Mouse (Mus musculus): Measurements from ENCODE around the gene Rad54l2. TPM values are rescaled to one million over a fixed set of nuclear protein-coding genes. Genes with fewer than 3 reads are reported as not detected.

Rad54l2 gene
- polyA plus RNA-seq, 1 experiment from 2014 or later = 5.2 TPM

- no peak for ATAC-seq (replicated peaks; ENCODE audit: insufficient number of reproducible peaks, low FRiP score, low TSS enrichment, low read depth)
- 82% methylated on average over 6 of the region's 6 CpGs for WGBS
- Histone ChIP-seq H3K9me3 (replicated peaks; ENCODE audit: control insufficient read depth, low read length) (no peaks in the 10 kb centered on the region), H3K27me3 (ENCODE audit: control insufficient read depth, insufficient read depth, low read length) (no peaks in the 10 kb centered on the region), H3K9ac (replicated peaks; ENCODE audit: low read length) (peak overlapping the region; percentile 65; the same call in 1 of the 2 replicates), H3K4me3 (ENCODE audit: low read depth, low read length) (peak overlapping the region; percentile 60), H3K36me3 (replicated peaks; ENCODE audit: control insufficient read depth, insufficient read depth, low read depth, low read length) (peaks cover 3% of the 10 kb centered on the region), H3K27ac (replicated peaks; ENCODE audit: low read depth, low read length) (no peak overlapping the region), H3K4me1 (ENCODE audit: control insufficient read depth, insufficient read depth, low read length) (peaks cover 3% of the 10 kb centered on the region; the same call in 1 of the 2 replicates), H3K4me2 (ENCODE audit: low read depth, low read length) (peak overlapping the region; percentile 94)
- no peak for DNase-seq (ENCODE audit: low spot score)
Observed at GRCm38 (mm10) chr9:106684093-106684872, 104.7 kb downstream of the Rad54l2 start.

GRCm38 (mm10) chr9:106681026-106681425 is 108.0 kb downstream of the Rad54l2 start:
- Histone ChIP-seq H3K4me3 (ENCODE audit: low read depth, low read length) (no peak overlapping the region), H3K4me2 (ENCODE audit: low read depth, low read length) (no peak overlapping the region), H3K27me3 (ENCODE audit: control insufficient read depth, insufficient read depth, low read length) (no peaks in the 10 kb centered on the region), H3K9me3 (replicated peaks; ENCODE audit: control insufficient read depth, low read length) (no peaks in the 10 kb centered on the region), H3K36me3 (replicated peaks; ENCODE audit: control insufficient read depth, insufficient read depth, low read depth, low read length) (peaks cover 3% of the 10 kb centered on the region), H3K9ac (replicated peaks; ENCODE audit: low read length) (no peak overlapping the region), H3K4me1 (ENCODE audit: control insufficient read depth, insufficient read depth, low read length) (peaks cover 3% of the 10 kb centered on the region; the same call in 1 of the 2 replicates), H3K27ac (replicated peaks; ENCODE audit: low read depth, low read length) (no peak overlapping the region)
- no peak for DNase-seq (ENCODE audit: low spot score)
- WGBS = 90% methylated on average over 9 of the region's 9 CpGs
- no peak for ATAC-seq (replicated peaks; ENCODE audit: insufficient number of reproducible peaks, low FRiP score, low TSS enrichment, low read depth)

GRCm38 (mm10) chr9:106678242-106678641 is 110.8 kb downstream of the Rad54l2 start:
- Histone ChIP-seq H3K27me3 (ENCODE audit: control insufficient read depth, insufficient read depth, low read length) (no peaks in the 10 kb centered on the region), H3K9ac (replicated peaks; ENCODE audit: low read length) (no peak overlapping the region), H3K27ac (replicated peaks; ENCODE audit: low read depth, low read length) (no peak overlapping the region), H3K36me3 (replicated peaks; ENCODE audit: control insufficient read depth, insufficient read depth, low read depth, low read length) (peaks cover 3% of the 10 kb centered on the region), H3K4me3 (ENCODE audit: low read depth, low read length) (no peak overlapping the region), H3K4me1 (ENCODE audit: control insufficient read depth, insufficient read depth, low read length) (no peaks in the 10 kb centered on the region), H3K9me3 (replicated peaks; ENCODE audit: control insufficient read depth, low read length) (no peaks in the 10 kb centered on the region), H3K4me2 (ENCODE audit: low read depth, low read length) (no peak overlapping the region)
- no peak for ATAC-seq (replicated peaks; ENCODE audit: insufficient number of reproducible peaks, low FRiP score, low TSS enrichment, low read depth)
- 72% methylated on average over 4 of the region's 4 CpGs for WGBS
- DNase-seq (ENCODE audit: low spot score) = no peak

- Histone ChIP-seq H3K27me3 (ENCODE audit: control insufficient read depth, insufficient read depth, low read length) (no peaks in the 10 kb centered on the region), H3K9me3 (replicated peaks; ENCODE audit: control insufficient read depth, low read length) (no peaks in the 10 kb centered on the region), H3K4me1 (ENCODE audit: control insufficient read depth, insufficient read depth, low read length) (no peaks in the 10 kb centered on the region), H3K4me2 (ENCODE audit: low read depth, low read length) (no peak overlapping the region), H3K27ac (replicated peaks; ENCODE audit: low read depth, low read length) (no peak overlapping the region), H3K4me3 (ENCODE audit: low read depth, low read length) (no peak overlapping the region), H3K36me3 (replicated peaks; ENCODE audit: control insufficient read depth, insufficient read depth, low read depth, low read length) (peaks cover 3% of the 10 kb centered on the region), H3K9ac (replicated peaks; ENCODE audit: low read length) (no peak overlapping the region)
- WGBS = 80% methylated on average over 5 of the region's 5 CpGs
- ATAC-seq (replicated peaks; ENCODE audit: insufficient number of reproducible peaks, low FRiP score, low TSS enrichment, low read depth) = no peak
- no peak for DNase-seq (ENCODE audit: low spot score)
Observed at GRCm38 (mm10) chr9:106677702-106678101, 111.3 kb downstream of the Rad54l2 start.

- DNase-seq (ENCODE audit: low spot score) = no peak
- no peak for ATAC-seq (replicated peaks; ENCODE audit: insufficient number of reproducible peaks, low FRiP score, low TSS enrichment, low read depth)
- no peak overlapping the region for H3K4me2 ChIP-seq (ENCODE audit: low read depth, low read length)
- H3K4me3 ChIP-seq (ENCODE audit: low read depth, low read length) = no peak overlapping the region
- H3K9me3 ChIP-seq (replicated peaks; ENCODE audit: control insufficient read depth, low read length) = no peaks in the 10 kb centered on the region
- H3K4me1 ChIP-seq (ENCODE audit: control insufficient read depth, insufficient read depth, low read length) = no peaks in the 10 kb centered on the region
- WGBS = 83% methylated on average over 4 of the region's 4 CpGs
- H3K36me3 ChIP-seq (replicated peaks; ENCODE audit: control insufficient read depth, insufficient read depth, low read depth, low read length) = peaks cover 3% of the 10 kb centered on the region
- no peaks in the 10 kb centered on the region for H3K27me3 ChIP-seq (ENCODE audit: control insufficient read depth, insufficient read depth, low read length)
- H3K27ac ChIP-seq (replicated peaks; ENCODE audit: low read depth, low read length) = no peak overlapping the region
- no peak overlapping the region for H3K9ac ChIP-seq (replicated peaks; ENCODE audit: low read length)
Observed at GRCm38 (mm10) chr9:106676571-106676970, 112.4 kb downstream of the Rad54l2 start.

- Histone ChIP-seq H3K36me3 (replicated peaks; ENCODE audit: control insufficient read depth, insufficient read depth, low read depth, low read length) (peaks cover 3% of the 10 kb centered on the region), H3K4me3 (ENCODE audit: low read depth, low read length) (no peak overlapping the region), H3K9ac (replicated peaks; ENCODE audit: low read length) (no peak overlapping the region), H3K9me3 (replicated peaks; ENCODE audit: control insufficient read depth, low read length) (no peaks in the 10 kb centered on the region), H3K27me3 (ENCODE audit: control insufficient read depth, insufficient read depth, low read length) (no peaks in the 10 kb centered on the region), H3K4me2 (ENCODE audit: low read depth, low read length) (no peak overlapping the region), H3K27ac (replicated peaks; ENCODE audit: low read depth, low read length) (no peak overlapping the region), H3K4me1 (ENCODE audit: control insufficient read depth, insufficient read depth, low read length) (no peaks in the 10 kb centered on the region)
- ATAC-seq (replicated peaks; ENCODE audit: insufficient number of reproducible peaks, low FRiP score, low TSS enrichment, low read depth) (0 out of 2 replicates have a peak, but pooled peaks have one; percentile 47), DNase-seq (ENCODE audit: low spot score) (no peak)
- WGBS = 79% methylated on average over 9 of the region's 9 CpGs
Observed at GRCm38 (mm10) chr9:106675965-106676364, 113.0 kb downstream of the Rad54l2 start.

GRCm38 (mm10) chr9:106675480-106675879 is 113.5 kb downstream of the Rad54l2 start:
- Histone ChIP-seq H3K36me3 (replicated peaks; ENCODE audit: control insufficient read depth, insufficient read depth, low read depth, low read length) (no peaks in the 10 kb centered on the region; the same call in none of the 2 replicates), H3K27ac (replicated peaks; ENCODE audit: low read depth, low read length) (no peak overlapping the region), H3K9me3 (replicated peaks; ENCODE audit: control insufficient read depth, low read length) (no peaks in the 10 kb centered on the region), H3K4me3 (ENCODE audit: low read depth, low read length) (no peak overlapping the region), H3K4me1 (ENCODE audit: control insufficient read depth, insufficient read depth, low read length) (no peaks in the 10 kb centered on the region), H3K9ac (replicated peaks; ENCODE audit: low read length) (no peak overlapping the region), H3K4me2 (ENCODE audit: low read depth, low read length) (no peak overlapping the region), H3K27me3 (ENCODE audit: control insufficient read depth, insufficient read depth, low read length) (no peaks in the 10 kb centered on the region)
- DNase-seq (ENCODE audit: low spot score) = peak; percentile 83
- peak; percentile 66; the same call in 1 of the 2 replicates for ATAC-seq (replicated peaks; ENCODE audit: insufficient number of reproducible peaks, low FRiP score, low TSS enrichment, low read depth)
- WGBS = 3% methylated on average over 1 of the region's 1 CpGs

- H3K4me3 ChIP-seq (ENCODE audit: low read depth, low read length) = no peak overlapping the region
- no peaks in the 10 kb centered on the region; the same call in none of the 2 replicates for H3K36me3 ChIP-seq (replicated peaks; ENCODE audit: control insufficient read depth, insufficient read depth, low read depth, low read length)
- no peak overlapping the region for H3K9ac ChIP-seq (replicated peaks; ENCODE audit: low read length)
- no peak overlapping the region for H3K4me2 ChIP-seq (ENCODE audit: low read depth, low read length)
- ATAC-seq (replicated peaks; ENCODE audit: insufficient number of reproducible peaks, low FRiP score, low TSS enrichment, low read depth) = no peak
- H3K9me3 ChIP-seq (replicated peaks; ENCODE audit: control insufficient read depth, low read length) = no peaks in the 10 kb centered on the region
- no peak overlapping the region for H3K27ac ChIP-seq (replicated peaks; ENCODE audit: low read depth, low read length)
- 87% methylated on average over 2 of the region's 2 CpGs for WGBS
- no peak for DNase-seq (ENCODE audit: low spot score)
- no peaks in the 10 kb centered on the region for H3K27me3 ChIP-seq (ENCODE audit: control insufficient read depth, insufficient read depth, low read length)
- H3K4me1 ChIP-seq (ENCODE audit: control insufficient read depth, insufficient read depth, low read length) = no peaks in the 10 kb centered on the region
Observed at GRCm38 (mm10) chr9:106673860-106674259, 115.1 kb downstream of the Rad54l2 start.

Measured in embryonic facial prominence, embryonic 11.5 days (tissue).